Mouse (Mus musculus): ENCODE results near the gene Slc22a3. TPM values are rescaled to one million over a fixed set of nuclear protein-coding genes. Genes with fewer than 3 reads are reported as not detected.

Slc22a3 gene
- polyA plus RNA-seq (2016; fragmentation: Nextera tagmentation; extraction: Ambion mirVana), result not detected in 2 replicates

DNA sequence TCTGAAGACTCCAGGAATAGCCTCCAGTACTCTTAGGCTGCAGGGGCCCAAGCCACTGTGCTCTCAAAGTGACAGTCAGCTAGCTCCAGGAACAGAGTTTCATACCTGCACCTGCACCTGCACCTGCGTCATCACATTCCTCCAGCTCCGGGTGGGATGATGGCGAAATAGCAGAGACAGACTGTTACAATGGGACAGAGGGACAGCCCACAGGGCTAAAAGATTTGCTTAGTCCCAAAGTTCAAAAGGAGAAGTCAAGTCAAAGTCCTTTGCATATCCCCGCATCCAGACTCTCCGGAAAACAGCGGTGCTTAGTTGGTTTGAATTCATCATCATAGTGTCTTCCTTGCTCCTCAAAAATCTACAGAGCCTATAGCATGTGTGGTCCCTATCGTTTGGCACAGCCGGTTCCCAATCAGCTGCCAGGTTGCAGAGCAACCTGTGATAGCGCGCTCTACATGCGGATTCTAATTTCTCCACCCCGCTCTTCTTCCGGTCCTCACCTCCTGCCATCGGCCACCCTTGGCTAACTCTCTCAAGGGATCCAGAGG lies at the start of gene Slc22a3:
Gene Slc22a3, minus strand, starts transcription at position 51 of the 551 bp plus-strand sequence.
- peak within 1 kb of the TSS; percentile 44 for H3K4me2 ChIP-seq
- no peaks in the 10 kb centered on the region for H3K36me3 ChIP-seq (replicated peaks)
- ATAC-seq (ENCODE audit: low FRiP score), result no peak
- H3K4me3 ChIP-seq (replicated peaks), result peak within 1 kb of the TSS; percentile 29
- H3K4me1 ChIP-seq, result no peaks in the 10 kb centered on the region; the same call in 1 of the 2 replicates
- no peak within 1 kb of the TSS for H3K9ac ChIP-seq
- no peak within 1 kb of the TSS for H3K27ac ChIP-seq
- H3K9me3 ChIP-seq, result no peaks in the 10 kb centered on the region
- WGBS, result 13% methylated on average over 14 of the region's 14 CpGs
- H3K27me3 ChIP-seq, result peaks cover 58% of the 10 kb centered on the region

DNA sequence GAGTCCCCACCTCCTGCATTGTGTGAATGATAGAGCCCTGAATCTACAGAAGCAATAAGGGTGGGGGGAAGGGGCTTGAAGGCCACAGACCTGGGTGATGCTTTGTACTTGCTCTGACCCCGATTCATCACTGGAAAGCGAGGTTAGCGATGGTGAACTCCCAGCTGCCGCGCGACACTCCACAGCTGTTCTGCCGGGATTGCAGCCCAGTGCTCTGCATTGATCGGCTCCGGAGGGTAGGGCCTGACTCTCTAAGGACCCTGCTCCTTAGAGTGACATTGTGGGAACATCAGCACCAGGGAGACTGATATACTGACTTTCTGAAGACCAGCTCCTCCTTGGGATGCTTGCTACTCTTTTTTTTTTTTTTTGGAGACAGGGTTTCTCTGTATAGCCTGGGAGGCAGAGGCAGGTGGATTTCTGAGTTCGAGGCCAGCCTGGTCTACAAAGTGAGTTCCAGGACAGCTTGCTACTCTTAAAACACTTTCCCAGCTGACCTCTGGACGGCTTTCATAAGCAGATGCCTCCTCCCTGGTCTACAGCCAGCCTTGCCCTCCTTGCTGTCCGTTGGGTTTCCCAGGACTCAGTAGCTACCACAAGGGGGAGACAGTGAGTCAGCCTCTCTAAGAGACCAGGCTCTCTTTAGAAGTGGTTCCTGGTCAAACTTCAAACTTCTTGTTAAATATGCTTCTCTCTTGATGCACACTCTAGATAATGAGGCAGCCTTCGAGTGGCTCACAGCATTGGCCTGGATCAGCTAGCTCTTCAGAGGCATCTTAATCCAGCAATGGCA lies 27.0 kb upstream of the Slc22a3 start:
- Histone ChIP-seq H3K27me3 (peaks cover 2% of the 10 kb centered on the region; the same call in 1 of the 2 replicates), H3K9ac (no peak overlapping the region), H3K36me3 (replicated peaks) (no peaks in the 10 kb centered on the region), H3K9me3 (no peaks in the 10 kb centered on the region), H3K4me1 (no peaks in the 10 kb centered on the region), H3K4me3 (replicated peaks) (no peak overlapping the region), H3K4me2 (no peak overlapping the region), H3K27ac (no peak overlapping the region)
- ATAC-seq (ENCODE audit: low FRiP score), result no peak; the same call in 1 of the 2 replicates
- WGBS, result 62% methylated on average over 13 of the region's 13 CpGs

DNA sequence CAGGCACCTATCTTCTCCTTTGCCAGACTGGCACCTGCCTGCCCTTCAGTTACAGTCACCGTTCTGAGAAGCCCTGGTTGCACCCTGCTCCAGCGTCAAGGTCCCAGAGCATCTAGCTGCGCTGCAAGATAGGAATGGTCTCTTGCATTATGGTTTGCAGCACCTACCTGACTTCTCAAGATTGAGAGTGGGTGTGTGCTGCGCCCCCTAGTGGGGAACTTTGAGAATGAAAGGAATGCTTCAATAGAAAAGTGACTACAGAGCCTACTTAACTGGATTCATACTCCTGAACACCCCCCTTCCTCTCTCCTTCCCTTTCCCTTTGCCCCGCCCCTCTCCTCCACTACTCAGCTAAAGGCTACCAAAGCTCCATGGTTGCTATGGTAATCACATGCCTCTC lies 24.6 kb upstream of the Slc22a3 start:
- no peak overlapping the region for H3K9ac ChIP-seq
- no peaks in the 10 kb centered on the region for H3K4me1 ChIP-seq
- no peaks in the 10 kb centered on the region for H3K27me3 ChIP-seq
- WGBS, result 25% methylated on average over 5 of the region's 5 CpGs
- H3K4me3 ChIP-seq (replicated peaks), result no peak overlapping the region
- H3K4me2 ChIP-seq, result no peak overlapping the region
- no peaks in the 10 kb centered on the region for H3K36me3 ChIP-seq (replicated peaks)
- no peak overlapping the region for H3K27ac ChIP-seq
- ATAC-seq (ENCODE audit: low FRiP score), result no peak
- H3K9me3 ChIP-seq, result no peaks in the 10 kb centered on the region

DNA sequence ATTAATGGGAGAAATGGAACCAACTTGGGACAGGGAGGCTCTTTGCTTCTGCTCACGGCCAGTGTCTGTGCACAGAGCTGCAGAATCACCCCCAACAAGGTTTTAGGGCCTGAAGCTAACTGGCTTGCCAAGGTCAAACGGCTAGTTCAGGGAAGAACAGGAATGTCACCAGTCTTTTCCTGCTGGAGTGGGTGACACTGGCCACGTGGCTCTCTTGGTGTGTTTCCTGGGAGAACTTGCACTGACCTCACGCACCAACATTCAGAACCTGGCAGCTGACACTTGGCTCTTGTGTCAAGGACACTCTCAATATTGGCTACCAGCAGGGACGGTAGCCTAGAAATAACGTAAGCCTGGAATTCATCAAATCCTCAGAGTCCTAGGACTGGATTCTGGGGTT lies 22.6 kb upstream of the Slc22a3 start:
- Histone ChIP-seq H3K9ac (no peak overlapping the region), H3K4me2 (no peak overlapping the region), H3K27ac (no peak overlapping the region), H3K4me3 (replicated peaks) (no peak overlapping the region), H3K9me3 (no peaks in the 10 kb centered on the region), H3K27me3 (no peaks in the 10 kb centered on the region), H3K4me1 (no peaks in the 10 kb centered on the region), H3K36me3 (replicated peaks) (no peaks in the 10 kb centered on the region)
- 78% methylated on average over 6 of the region's 6 CpGs for WGBS
- no peak for ATAC-seq (ENCODE audit: low FRiP score)

DNA sequence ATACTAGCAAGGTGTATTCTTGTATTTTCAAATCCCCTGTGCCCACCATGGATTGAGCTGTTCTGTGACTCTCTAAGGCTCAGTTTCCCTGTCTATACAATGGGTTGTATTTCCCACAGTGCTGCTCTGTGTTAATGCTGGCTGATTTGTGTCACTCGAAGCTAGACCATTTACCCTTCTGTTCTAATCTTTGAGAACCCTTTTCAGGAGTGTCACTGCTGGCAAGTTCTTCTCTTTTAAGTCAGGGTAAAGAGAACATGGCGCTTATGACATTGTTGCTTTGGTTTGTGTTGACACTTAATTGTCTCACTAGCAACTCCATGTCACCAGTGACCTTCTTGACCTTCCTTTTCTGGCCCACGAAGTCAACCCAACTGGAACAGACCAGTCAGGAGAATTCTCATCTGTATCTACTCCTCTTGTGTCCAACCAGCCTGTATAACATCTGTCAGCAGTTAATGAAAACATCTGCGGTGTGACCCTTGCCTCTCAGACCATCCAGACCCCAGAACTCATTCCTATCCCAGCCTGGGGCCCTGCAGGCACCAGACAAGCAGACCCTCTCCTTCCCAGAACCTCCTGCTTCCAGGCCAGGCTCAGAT lies 22.0 kb upstream of the Slc22a3 start:
- Histone ChIP-seq H3K27ac (no peak overlapping the region), H3K4me1 (no peaks in the 10 kb centered on the region)
- no peak for ATAC-seq (ENCODE audit: low FRiP score)

DNA sequence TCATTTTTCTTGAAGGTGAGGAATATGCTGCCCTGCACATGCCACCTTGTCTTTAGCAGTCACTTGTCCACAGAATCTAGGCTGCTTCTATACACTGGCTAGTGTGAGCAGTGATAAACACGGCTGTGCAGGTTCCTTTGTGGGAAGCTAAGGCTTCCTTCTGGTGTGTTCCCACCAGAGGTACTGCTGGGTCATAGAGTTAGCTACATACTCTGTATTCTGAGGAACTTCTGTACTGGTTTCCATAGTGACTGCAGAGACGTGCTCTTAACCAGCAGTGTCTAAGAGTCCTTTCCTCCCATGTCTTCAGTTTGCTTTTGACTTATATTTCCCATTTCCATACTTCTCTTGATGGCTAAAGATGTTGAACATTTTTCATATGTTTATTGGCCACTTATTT lies 11.6 kb upstream of the Slc22a3 start:
- Histone ChIP-seq H3K9ac (no peak overlapping the region), H3K27me3 (no peaks in the 10 kb centered on the region), H3K4me2 (no peak overlapping the region), H3K9me3 (no peaks in the 10 kb centered on the region), H3K4me1 (no peaks in the 10 kb centered on the region), H3K27ac (no peak overlapping the region), H3K4me3 (replicated peaks) (no peak overlapping the region), H3K36me3 (replicated peaks) (no peaks in the 10 kb centered on the region)
- ATAC-seq (ENCODE audit: low FRiP score), result no peak
- WGBS, result 71% methylated on average over 2 of the region's 2 CpGs

More for the DNA sequence above, 22.0 kb upstream of the Slc22a3 start:
- H3K9ac ChIP-seq, result no peak overlapping the region
- H3K4me2 ChIP-seq, result no peak overlapping the region
- H3K9me3 ChIP-seq, result no peaks in the 10 kb centered on the region
- 74% methylated on average over 4 of the region's 4 CpGs for WGBS
- H3K36me3 ChIP-seq (replicated peaks), result no peaks in the 10 kb centered on the region
- no peak overlapping the region for H3K4me3 ChIP-seq (replicated peaks)
- no peaks in the 10 kb centered on the region for H3K27me3 ChIP-seq

DNA sequence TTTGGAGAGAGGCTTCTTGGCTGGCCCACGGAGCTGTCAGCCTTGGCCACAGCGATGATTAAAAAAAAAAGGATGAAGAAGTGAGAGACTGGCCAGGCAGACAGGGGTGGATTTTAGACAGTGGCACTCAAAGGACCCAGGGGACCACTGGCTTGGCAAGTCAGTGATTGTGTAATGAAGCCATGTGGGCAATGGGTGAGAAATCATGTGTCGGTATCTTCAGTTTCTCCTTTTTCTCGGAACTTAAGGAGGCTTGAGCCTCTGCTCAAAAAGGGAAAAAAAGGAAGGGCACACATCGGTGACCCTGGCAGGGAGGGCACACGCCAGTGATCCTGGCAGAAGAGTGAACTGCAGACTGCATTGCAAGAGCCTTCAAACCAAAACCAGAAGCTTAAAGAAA lies 10.7 kb upstream of the Slc22a3 start:
- H3K9me3 ChIP-seq, result no peaks in the 10 kb centered on the region
- no peak overlapping the region for H3K4me3 ChIP-seq (replicated peaks)
- H3K27ac ChIP-seq, result no peak overlapping the region
- no peak overlapping the region for H3K9ac ChIP-seq
- no peaks in the 10 kb centered on the region for H3K4me1 ChIP-seq
- H3K36me3 ChIP-seq (replicated peaks), result no peaks in the 10 kb centered on the region
- WGBS, result 98% methylated on average over 6 of the region's 6 CpGs
- ATAC-seq (ENCODE audit: low FRiP score), result no peak
- no peak overlapping the region for H3K4me2 ChIP-seq
- H3K27me3 ChIP-seq, result no peaks in the 10 kb centered on the region

DNA sequence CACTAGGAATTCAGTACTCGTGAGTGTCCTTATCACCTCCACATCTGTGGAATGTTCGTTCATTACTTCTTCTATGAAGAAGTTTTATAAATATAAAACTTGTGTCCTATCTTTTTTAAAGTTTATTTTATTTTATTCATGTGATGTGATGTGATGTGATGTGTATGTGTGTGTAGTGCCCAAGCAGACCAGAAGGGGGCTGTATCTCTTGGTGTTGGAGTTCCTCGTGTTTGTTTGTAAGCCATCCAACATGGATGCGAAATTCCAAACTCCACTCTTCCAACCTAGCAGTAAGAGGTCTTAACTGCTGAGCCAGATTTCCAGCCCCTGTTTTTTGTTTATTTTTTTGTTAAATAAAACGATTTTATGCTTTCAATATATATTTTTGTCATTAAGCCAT lies 6.5 kb upstream of the Slc22a3 start:
- Histone ChIP-seq H3K9ac (no peak overlapping the region), H3K4me2 (no peak overlapping the region), H3K4me3 (replicated peaks) (no peak overlapping the region), H3K27ac (no peak overlapping the region), H3K27me3 (peaks cover 5% of the 10 kb centered on the region), H3K4me1 (no peaks in the 10 kb centered on the region), H3K36me3 (replicated peaks) (no peaks in the 10 kb centered on the region), H3K9me3 (no peaks in the 10 kb centered on the region)
- 78% methylated on average over 5 of the region's 5 CpGs for WGBS
- ATAC-seq (ENCODE audit: low FRiP score), result no peak

DNA sequence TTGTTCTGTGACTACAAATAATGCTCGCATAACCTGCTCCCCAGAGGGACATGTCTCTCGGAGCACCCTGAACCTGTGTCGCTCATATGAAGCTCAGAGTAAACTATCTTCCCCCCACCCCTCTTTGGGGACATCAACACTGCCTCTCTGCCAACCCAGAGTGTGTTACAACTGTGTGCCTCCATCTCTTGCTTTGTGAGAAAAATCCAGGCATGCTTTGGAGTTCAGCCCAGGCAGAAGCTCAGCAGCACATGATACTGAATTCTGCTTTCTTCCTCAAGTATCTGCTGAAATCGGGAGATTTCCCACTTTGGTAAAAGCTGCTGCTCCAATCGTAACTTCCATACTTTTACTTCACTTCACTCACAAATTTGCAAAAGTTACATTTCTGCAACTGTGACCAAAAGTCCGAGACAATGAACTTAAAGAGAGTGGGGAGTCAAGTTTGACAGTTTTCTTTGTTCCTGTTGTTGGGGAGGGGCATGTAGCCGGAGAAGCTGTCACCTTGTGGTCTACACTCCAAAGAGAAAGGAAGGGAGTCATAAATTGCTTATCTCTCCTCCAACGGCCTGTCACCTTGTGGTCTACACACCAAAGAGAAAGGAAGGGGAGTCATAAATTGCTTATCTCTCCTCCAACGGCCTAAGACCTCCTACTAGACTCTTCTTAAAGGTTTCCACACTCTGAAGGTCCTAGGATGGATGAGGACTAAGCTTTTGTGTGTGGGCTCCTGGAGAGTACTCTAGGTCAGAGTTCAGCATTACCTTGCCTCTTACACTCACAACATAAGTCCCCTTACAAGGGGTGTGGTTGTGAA lies 5.8 kb upstream of the Slc22a3 start:
- Histone ChIP-seq H3K9ac (no peak overlapping the region), H3K4me1 (no peaks in the 10 kb centered on the region), H3K36me3 (replicated peaks) (no peaks in the 10 kb centered on the region), H3K27me3 (peaks cover 12% of the 10 kb centered on the region), H3K4me3 (replicated peaks) (no peak overlapping the region), H3K9me3 (no peaks in the 10 kb centered on the region), H3K27ac (no peak overlapping the region), H3K4me2 (no peak overlapping the region)
- WGBS, result 82% methylated on average over 9 of the region's 9 CpGs
- no peak for ATAC-seq (ENCODE audit: low FRiP score)

DNA sequence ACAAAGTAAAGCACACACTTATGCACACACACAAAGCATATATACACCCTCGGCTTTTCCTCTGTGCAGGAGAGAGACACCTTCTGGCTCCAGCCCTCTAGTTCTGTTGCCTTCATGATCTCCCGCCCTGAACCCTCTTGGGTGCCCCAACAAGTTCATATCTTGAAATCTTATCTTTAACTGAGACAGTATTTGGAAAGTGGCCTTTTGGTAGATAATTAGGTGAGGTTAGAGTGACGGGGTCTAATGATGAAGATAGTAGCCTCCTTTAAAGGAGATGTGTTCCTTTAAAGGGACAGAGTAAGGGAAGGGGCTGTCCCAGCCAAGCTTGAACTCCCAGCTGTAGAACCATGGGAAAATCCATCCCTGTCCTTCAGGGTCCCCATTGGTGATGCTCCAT lies 3.7 kb upstream of the Slc22a3 start:
- no peaks in the 10 kb centered on the region; the same call in 1 of the 2 replicates for H3K4me1 ChIP-seq
- H3K9me3 ChIP-seq, result no peaks in the 10 kb centered on the region
- 81% methylated on average over 3 of the region's 3 CpGs for WGBS
- H3K4me3 ChIP-seq (replicated peaks), result no peak overlapping the region
- no peak for ATAC-seq (ENCODE audit: low FRiP score)
- H3K27me3 ChIP-seq, result peaks cover 33% of the 10 kb centered on the region
- H3K36me3 ChIP-seq (replicated peaks), result no peaks in the 10 kb centered on the region
- no peak overlapping the region for H3K27ac ChIP-seq
- H3K4me2 ChIP-seq, result no peak overlapping the region
- H3K9ac ChIP-seq, result no peak overlapping the region

DNA sequence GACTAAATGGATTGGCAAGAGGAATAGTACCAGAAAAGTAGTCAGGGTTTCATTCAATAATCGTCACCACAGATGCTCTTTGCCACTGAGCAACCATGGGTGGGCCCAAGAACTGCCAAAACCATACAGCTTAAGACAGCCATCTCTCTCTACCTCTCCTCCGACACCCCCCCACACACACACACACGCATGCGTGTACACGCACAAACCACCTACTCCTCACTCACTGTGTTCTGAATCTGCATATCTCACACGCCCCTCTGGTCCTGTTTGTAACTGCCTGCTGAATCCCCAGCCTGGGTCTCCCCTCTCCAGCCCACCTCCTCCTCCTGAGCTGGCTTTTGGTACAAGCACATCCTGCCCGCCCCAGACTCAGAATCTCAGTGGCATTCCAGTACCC lies 872 bp upstream of the Slc22a3 start:
- no peak overlapping the region for H3K9ac ChIP-seq
- ATAC-seq (ENCODE audit: low FRiP score), result no peak
- 16% methylated on average over 7 of the region's 7 CpGs for whole genome bisulfite sequencing
- no peak overlapping the region for H3K27ac ChIP-seq
- H3K4me3 ChIP-seq (replicated peaks), result no peak overlapping the region
- no peaks in the 10 kb centered on the region; the same call in 1 of the 2 replicates for H3K4me1 ChIP-seq
- H3K27me3 ChIP-seq, result peaks cover 58% of the 10 kb centered on the region
- no peaks in the 10 kb centered on the region for H3K9me3 ChIP-seq
- H3K4me2 ChIP-seq, result no peak overlapping the region
- H3K36me3 ChIP-seq (replicated peaks), result no peaks in the 10 kb centered on the region

DNA sequence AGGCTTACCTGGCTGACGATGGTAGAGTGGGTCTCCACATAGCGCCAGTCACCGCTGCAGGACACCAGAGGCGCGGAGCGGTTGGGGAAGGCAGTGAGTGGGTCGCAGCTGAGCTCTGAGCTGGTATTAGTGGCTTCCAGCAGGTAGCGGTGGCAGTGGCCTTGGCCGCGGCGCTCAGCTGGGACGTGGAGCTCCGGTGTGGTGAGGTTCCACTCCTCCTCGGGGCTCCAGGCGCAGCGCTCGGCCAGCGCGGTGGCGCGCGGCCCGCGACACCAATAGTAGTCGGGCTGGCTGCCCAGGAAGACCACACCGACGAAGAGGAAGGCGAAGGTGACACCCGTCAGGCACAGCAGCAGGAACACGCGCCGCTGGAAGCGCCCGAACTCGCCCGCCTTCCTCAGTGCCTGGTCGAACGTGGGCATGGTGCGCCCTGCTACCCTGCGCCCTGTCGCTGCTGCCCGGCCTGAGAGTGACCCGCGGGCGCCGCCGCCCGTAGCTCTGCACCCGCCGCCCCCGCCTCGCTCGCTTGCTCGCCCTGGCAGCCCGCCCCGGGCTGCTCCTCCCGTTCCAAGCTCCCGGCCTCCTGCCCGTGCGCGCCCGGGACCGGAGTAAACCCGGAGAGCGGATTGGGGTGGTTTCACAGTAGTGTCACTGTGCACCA lies 471 bp downstream of the Slc22a3 start:
- 2% methylated on average over 65 of the region's 65 CpGs for WGBS

More for the DNA sequence above, 471 bp downstream of the Slc22a3 start:
- H3K4me1 ChIP-seq, result no peaks in the 10 kb centered on the region; the same call in 1 of the 2 replicates
- peaks cover 58% of the 10 kb centered on the region for H3K27me3 ChIP-seq
- ATAC-seq (ENCODE audit: low FRiP score), result no peak
- H3K9ac ChIP-seq, result no peak overlapping the region
- no peaks in the 10 kb centered on the region for H3K36me3 ChIP-seq (replicated peaks)
- H3K4me2 ChIP-seq, result peak overlapping the region; percentile 44
- peak overlapping the region; percentile 29 for H3K4me3 ChIP-seq (replicated peaks)
- H3K27ac ChIP-seq, result no peak overlapping the region
- H3K9me3 ChIP-seq, result no peaks in the 10 kb centered on the region

All from forebrain, embryonic 12.5 days (tissue).